Mouse (Mus musculus): ENCODE measurements around the gene Cdk14. TPM values are rescaled to one million over a fixed set of nuclear protein-coding genes. Genes with fewer than 3 reads are reported as not detected.

Gene Cdk14
- polyA plus RNA-seq, 1 experiment = 48.5 TPM

DNA sequence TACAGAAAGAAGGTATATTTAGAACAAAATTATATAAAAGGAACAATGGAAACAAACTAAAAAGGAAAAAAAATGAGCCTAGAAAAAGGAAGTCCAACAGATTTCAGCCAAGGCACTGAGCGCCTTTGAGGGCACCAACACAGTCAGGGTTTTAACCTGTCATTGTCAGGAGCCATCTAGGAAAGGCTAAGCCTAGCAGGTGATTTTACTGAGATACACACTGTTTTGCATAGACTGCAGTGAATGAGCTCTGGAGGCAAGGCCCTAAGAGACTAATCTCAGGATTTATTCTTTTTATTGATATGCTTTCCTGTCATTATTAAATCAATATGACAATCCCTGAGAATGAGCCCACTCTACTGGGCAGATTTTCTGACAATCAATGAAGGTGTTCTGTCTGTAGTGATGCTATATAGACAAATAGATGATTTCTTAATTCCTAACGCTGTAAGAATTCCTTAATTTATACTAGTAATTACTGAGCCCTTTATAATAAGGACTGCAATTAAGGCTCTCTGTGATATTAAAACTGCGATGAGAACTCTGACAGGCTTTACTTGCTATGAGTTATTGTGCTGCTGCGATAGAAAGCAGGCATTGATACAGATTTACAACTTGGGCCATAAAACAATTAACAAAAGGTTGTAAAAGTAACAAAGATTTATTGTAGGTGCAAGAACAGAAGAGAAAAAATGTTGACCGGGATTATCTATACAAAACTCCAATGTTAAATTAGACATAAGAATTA lies 303.2 kb downstream of the Cdk14 start:
- WGBS = 93% methylated on average over 5 of the region's 5 CpGs
- DNase-seq = no peak
- Histone ChIP-seq H3K27me3 (ENCODE audit: control insufficient read depth, insufficient read depth, low read length) (no peaks in the 10 kb centered on the region), H3K4me3 (replicated peaks; ENCODE audit: insufficient read depth, low read depth, low read length) (no peak overlapping the region), H3K27ac (ENCODE audit: insufficient read depth, low read length) (no peak overlapping the region), H3K4me1 (ENCODE audit: control insufficient read depth, insufficient read depth, low read length) (no peaks in the 10 kb centered on the region)
- TF ChIP-seq CTCF (IDR thresholded peaks at IDR 0.05; ENCODE audit: borderline replicate concordance, insufficient read depth, low read depth, low read length) (no peak), POLR2A (IDR thresholded peaks at IDR 0.05; ENCODE audit: borderline replicate concordance, insufficient read depth, low read length) (no peak)

DNA sequence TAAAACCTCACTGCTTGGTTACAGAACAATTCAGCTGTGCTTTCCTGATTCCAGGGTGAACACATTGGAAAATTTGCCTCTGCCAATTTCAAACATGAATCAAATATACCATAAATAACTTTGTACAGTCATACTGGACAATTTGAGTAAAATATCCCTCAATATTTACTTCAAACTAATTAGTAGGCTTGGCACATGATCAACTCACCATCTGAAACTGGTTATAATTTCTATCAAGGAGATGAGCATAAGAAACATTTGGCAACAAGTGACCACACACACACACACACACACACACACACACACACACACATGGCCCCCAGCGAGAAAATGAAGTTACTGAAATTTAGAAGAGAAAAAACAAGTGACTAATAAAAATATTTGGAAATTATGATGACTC lies 304.6 kb downstream of the Cdk14 start:
- H3K4me1 ChIP-seq (ENCODE audit: control insufficient read depth, insufficient read depth, low read length) = no peaks in the 10 kb centered on the region
- no peak for DNase-seq
- no peak overlapping the region for H3K4me3 ChIP-seq (replicated peaks; ENCODE audit: insufficient read depth, low read depth, low read length)
- no peak for TF ChIP-seq CTCF (IDR thresholded peaks at IDR 0.05; ENCODE audit: borderline replicate concordance, insufficient read depth, low read depth, low read length)
- WGBS = 17% methylated on average over 1 of the region's 1 CpGs
- no peaks in the 10 kb centered on the region for H3K27me3 ChIP-seq (ENCODE audit: control insufficient read depth, insufficient read depth, low read length)
- H3K27ac ChIP-seq (ENCODE audit: insufficient read depth, low read length) = no peak overlapping the region

DNA sequence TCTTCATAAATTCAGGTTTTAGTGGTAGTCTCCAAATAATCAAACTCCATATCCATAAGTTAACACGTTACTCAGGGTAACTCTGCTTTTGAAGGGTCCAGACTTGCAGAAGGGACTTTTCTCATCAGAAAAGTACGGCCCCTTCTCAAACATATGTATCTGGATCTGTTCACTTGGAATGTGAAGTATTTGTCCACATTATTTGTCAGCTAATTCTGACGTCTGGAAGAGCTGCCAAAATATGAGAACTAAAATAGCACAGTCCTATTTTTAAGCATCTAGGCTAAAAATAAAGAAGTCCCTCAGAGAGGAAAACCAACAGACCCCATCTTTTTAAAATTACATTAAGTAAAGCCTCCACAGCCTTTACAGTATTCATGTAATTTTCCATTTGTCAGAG lies 310.5 kb downstream of the Cdk14 start:
- no peak for DNase-seq
- Histone ChIP-seq H3K27ac (ENCODE audit: insufficient read depth, low read length) (no peak overlapping the region), H3K4me3 (replicated peaks; ENCODE audit: insufficient read depth, low read depth, low read length) (no peak overlapping the region), H3K4me1 (ENCODE audit: control insufficient read depth, insufficient read depth, low read length) (no peaks in the 10 kb centered on the region), H3K27me3 (ENCODE audit: control insufficient read depth, insufficient read depth, low read length) (no peaks in the 10 kb centered on the region)
- no peak for TF ChIP-seq POLR2A (IDR thresholded peaks at IDR 0.05; ENCODE audit: borderline replicate concordance, insufficient read depth, low read length)
- no peak for TF ChIP-seq CTCF (IDR thresholded peaks at IDR 0.05; ENCODE audit: borderline replicate concordance, insufficient read depth, low read depth, low read length)
- WGBS = 44% methylated on average over 3 of the region's 3 CpGs

DNA sequence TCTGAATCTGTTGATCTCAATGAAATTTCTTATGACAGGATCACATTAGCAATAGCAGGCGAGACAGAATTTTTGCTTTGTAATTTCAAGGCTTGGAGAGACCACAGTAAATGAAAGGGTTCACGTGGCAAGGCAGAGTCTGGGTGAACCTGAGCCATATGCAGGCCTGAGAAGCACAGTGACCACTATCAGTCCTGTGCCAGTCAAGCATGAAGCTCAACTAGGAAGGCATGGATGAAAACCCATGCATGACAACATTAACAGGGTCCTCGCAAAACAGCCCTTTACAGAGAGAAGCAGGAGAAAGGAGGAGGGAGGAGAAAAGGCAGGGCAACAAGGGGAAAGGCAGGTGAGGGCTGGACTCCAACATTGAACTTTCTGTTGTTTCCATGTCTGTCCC lies 311.1 kb downstream of the Cdk14 start:
- Histone ChIP-seq H3K4me1 (ENCODE audit: control insufficient read depth, insufficient read depth, low read length) (no peaks in the 10 kb centered on the region), H3K27me3 (ENCODE audit: control insufficient read depth, insufficient read depth, low read length) (no peaks in the 10 kb centered on the region), H3K27ac (ENCODE audit: insufficient read depth, low read length) (no peak overlapping the region), H3K4me3 (replicated peaks; ENCODE audit: insufficient read depth, low read depth, low read length) (no peak overlapping the region)
- no peak for DNase-seq
- WGBS = 89% methylated on average over 3 of the region's 3 CpGs
- TF ChIP-seq POLR2A (IDR thresholded peaks at IDR 0.05; ENCODE audit: borderline replicate concordance, insufficient read depth, low read length) (no peak), CTCF (IDR thresholded peaks at IDR 0.05; ENCODE audit: borderline replicate concordance, insufficient read depth, low read depth, low read length) (no peak)

DNA sequence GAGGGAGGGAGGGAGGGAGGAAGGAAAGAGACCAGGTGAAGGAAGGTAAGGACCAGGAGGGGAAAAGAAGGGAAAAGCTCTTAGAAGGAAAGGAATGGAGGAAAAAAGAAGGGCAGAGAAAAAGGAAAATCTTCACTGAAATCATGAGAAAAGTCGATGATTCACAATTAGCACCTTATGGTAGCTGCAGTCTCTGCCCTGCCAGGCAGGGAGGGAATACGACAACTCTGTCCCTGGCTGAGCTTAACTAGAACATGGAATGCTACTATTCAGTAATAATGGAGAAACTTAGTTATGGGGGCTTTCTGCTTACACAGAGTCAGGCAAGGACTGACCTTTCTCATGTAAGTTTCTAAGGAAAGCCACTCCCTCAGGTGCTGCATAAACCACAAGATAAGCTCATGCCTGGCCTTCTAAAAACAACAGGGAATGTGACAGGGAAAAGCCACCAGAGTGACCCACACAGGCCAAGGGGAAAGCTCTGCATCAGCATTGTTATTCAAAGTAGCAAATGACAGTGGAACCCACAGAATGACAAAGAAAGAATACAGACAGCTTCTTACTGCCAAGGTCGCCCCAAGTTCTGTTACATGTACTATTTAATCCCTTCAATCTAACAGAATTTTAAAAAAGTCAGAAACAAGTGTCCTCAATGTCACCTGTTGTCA lies 323.7 kb downstream of the Cdk14 start:
- Histone ChIP-seq H3K4me3 (replicated peaks; ENCODE audit: insufficient read depth, low read depth, low read length) (no peak overlapping the region), H3K4me1 (ENCODE audit: control insufficient read depth, insufficient read depth, low read length) (no peaks in the 10 kb centered on the region), H3K27ac (ENCODE audit: insufficient read depth, low read length) (no peak overlapping the region), H3K27me3 (ENCODE audit: control insufficient read depth, insufficient read depth, low read length) (no peaks in the 10 kb centered on the region)
- WGBS = 77% methylated on average over 3 of the region's 3 CpGs
- no peak for DNase-seq
- TF ChIP-seq CTCF (IDR thresholded peaks at IDR 0.05; ENCODE audit: borderline replicate concordance, insufficient read depth, low read depth, low read length) = no peak
- no peak for TF ChIP-seq POLR2A (IDR thresholded peaks at IDR 0.05; ENCODE audit: borderline replicate concordance, insufficient read depth, low read length)

DNA sequence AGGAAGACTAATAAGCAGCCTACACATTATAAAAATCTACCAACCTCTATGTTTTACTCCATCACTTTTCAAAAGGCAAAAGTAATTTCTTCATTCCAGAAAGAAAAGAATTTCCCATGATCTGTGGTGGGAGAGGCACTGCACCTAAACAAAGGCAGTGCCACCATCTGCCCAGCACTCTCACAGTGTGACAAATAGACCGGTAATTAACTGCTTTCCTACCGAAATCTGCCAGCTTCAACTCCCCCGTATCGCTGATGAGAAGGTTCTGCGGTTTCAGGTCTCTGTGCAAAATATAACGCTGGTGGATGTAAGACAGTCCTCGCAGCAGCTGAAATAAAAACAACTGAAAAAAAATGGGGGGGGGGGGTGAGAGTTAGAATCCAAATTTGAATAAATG lies 327.4 kb downstream of the Cdk14 start:
- no peak overlapping the region for H3K4me3 ChIP-seq (replicated peaks; ENCODE audit: insufficient read depth, low read depth, low read length)
- no peak for DNase-seq
- WGBS = 16% methylated on average over 7 of the region's 7 CpGs
- H3K27ac ChIP-seq (ENCODE audit: insufficient read depth, low read length) = no peak overlapping the region
- no peaks in the 10 kb centered on the region for H3K27me3 ChIP-seq (ENCODE audit: control insufficient read depth, insufficient read depth, low read length)
- no peaks in the 10 kb centered on the region for H3K4me1 ChIP-seq (ENCODE audit: control insufficient read depth, insufficient read depth, low read length)
- no peak for TF ChIP-seq CTCF (IDR thresholded peaks at IDR 0.05; ENCODE audit: borderline replicate concordance, insufficient read depth, low read depth, low read length)
- no peak for TF ChIP-seq POLR2A (IDR thresholded peaks at IDR 0.05; ENCODE audit: borderline replicate concordance, insufficient read depth, low read length)

DNA sequence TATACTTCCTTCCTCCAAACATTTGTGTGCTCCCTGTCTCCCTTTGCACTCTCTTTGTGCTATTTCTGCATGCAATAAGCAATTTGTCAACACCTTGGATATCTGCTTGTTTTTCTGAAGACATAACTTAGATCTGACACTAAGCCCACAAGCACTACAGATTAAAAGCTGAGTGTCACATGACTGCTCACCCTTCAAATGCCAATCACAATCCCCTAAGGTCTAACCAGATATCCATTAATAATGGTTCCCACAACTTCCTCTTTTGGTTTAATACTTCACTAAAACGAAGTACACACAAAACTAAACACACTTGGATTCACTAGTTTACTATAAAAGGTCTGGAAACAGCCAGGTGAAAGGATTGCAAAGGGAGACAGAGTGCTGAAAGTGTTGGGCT lies 348.6 kb downstream of the Cdk14 start:
- Histone ChIP-seq H3K27me3 (ENCODE audit: control insufficient read depth, insufficient read depth, low read length) (no peaks in the 10 kb centered on the region), H3K4me3 (replicated peaks; ENCODE audit: insufficient read depth, low read depth, low read length) (no peak overlapping the region), H3K4me1 (ENCODE audit: control insufficient read depth, insufficient read depth, low read length) (no peaks in the 10 kb centered on the region), H3K27ac (ENCODE audit: insufficient read depth, low read length) (no peak overlapping the region)
- TF ChIP-seq CTCF (IDR thresholded peaks at IDR 0.05; ENCODE audit: borderline replicate concordance, insufficient read depth, low read depth, low read length) = no peak
- no peak for TF ChIP-seq POLR2A (IDR thresholded peaks at IDR 0.05; ENCODE audit: borderline replicate concordance, insufficient read depth, low read length)
- 80% methylated on average over 1 of the region's 1 CpGs for WGBS
- no peak for DNase-seq

DNA sequence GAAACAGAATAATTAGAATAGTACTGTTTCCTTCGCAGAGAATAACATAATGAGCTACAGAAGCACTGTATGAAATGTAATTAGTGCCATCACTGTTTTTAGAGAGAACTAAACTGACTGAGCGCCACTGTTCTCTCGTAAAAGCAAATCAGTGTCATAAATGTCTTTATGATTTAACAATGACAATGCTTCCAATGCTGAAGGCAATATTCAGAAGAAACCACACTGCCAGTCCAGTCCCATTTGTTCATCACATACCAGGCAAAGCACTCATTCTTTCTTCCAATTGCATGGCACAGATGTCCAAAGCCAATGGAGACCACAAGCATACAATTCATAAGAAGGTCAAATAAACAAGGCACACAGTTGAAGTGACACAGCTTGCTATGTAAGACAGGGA lies 355.4 kb downstream of the Cdk14 start:
- WGBS = 89% methylated on average over 3 of the region's 3 CpGs
- H3K4me3 ChIP-seq (replicated peaks; ENCODE audit: insufficient read depth, low read depth, low read length) = no peak overlapping the region
- no peak for DNase-seq
- no peaks in the 10 kb centered on the region for H3K27me3 ChIP-seq (ENCODE audit: control insufficient read depth, insufficient read depth, low read length)
- no peak overlapping the region for H3K27ac ChIP-seq (ENCODE audit: insufficient read depth, low read length)
- H3K4me1 ChIP-seq (ENCODE audit: control insufficient read depth, insufficient read depth, low read length) = no peaks in the 10 kb centered on the region
- TF ChIP-seq CTCF (IDR thresholded peaks at IDR 0.05; ENCODE audit: borderline replicate concordance, insufficient read depth, low read depth, low read length) (no peak), POLR2A (IDR thresholded peaks at IDR 0.05; ENCODE audit: borderline replicate concordance, insufficient read depth, low read length) (no peak)

All from cerebellum, adult 2 months (tissue).